Mouse (Mus musculus) neural tube, embryonic 11.5 days (tissue): ENCODE measurements around the gene Sct. TPM values are rescaled to one million over a fixed set of nuclear protein-coding genes. Genes with fewer than 3 reads are reported as not detected.

Experiments
- polyA plus RNA-seq: library from polyadenylated mRNA; unstranded; fragments of >200 nt; fragmentation: Nextera tagmentation; extraction: Ambion mirVana; gene quantifications from 2 replicates; pipeline ENCODE4 v1.2.1, GENCODE M21; 2014

Sct gene
- polyA plus RNA-seq, 1 experiment from 2014 or later: 13.2 TPM

Other genes with a start within 250 kb of the Sct start
- 14.5 and 17.1 TPM in 2 replicates for gene B4galnt4, start 218.0 kb downstream of the Sct start, polyA plus RNA-seq
- 2.3 and 2.7 TPM in 2 replicates for gene Pkp3, start 200.9 kb downstream of the Sct start, polyA plus RNA-seq
- gene Sigirr, start 178.6 kb downstream of the Sct start, polyA plus RNA-seq: 2.4 and 3.1 TPM in 2 replicates
- gene Ano9, start 161.3 kb downstream of the Sct start, polyA plus RNA-seq: 0.09 TPM in 1 of 2 replicates, not detected in the other
- gene Ptdss2, start 156.8 kb downstream of the Sct start, polyA plus RNA-seq: 69.0 and 69.5 TPM in 2 replicates
- gene Rnh1, start 106.3 kb downstream of the Sct start, polyA plus RNA-seq: 69.5 and 69.7 TPM in 2 replicates
- gene Hras, start 85.1 kb downstream of the Sct start, polyA plus RNA-seq: 111 and 122 TPM in 2 replicates
- 9.1 and 9.5 TPM in 2 replicates for gene Lrrc56, start 85.0 kb downstream of the Sct start, polyA plus RNA-seq
- 1.9 and 2.0 TPM in 2 replicates for gene Lmntd2, start 65.1 kb downstream of the Sct start, polyA plus RNA-seq
- 34.4 and 45.7 TPM in 2 replicates for gene Rassf7, start 63.3 kb downstream of the Sct start, polyA plus RNA-seq
- gene Phrf1, start 50.3 kb downstream of the Sct start, polyA plus RNA-seq: 90.3 and 93.3 TPM in 2 replicates
- gene Irf7, start 12.7 kb downstream of the Sct start, polyA plus RNA-seq: 0.56 and 0.78 TPM in 2 replicates
- not detected in 2 replicates for gene Cdhr5, start 2.3 kb downstream of the Sct start, polyA plus RNA-seq
- 0.43 and 0.61 TPM in 2 replicates for gene Drd4, start 12.9 kb upstream of the Sct start, polyA plus RNA-seq
- gene Deaf1, start 48.6 kb upstream of the Sct start, polyA plus RNA-seq: 72.3 and 90.1 TPM in 2 replicates
- 29.3 and 32.6 TPM in 2 replicates for gene Tmem80, start 48.6 kb upstream of the Sct start, polyA plus RNA-seq
- 2.2 TPM in 2 replicates for gene Eps8l2, start 59.7 kb upstream of the Sct start, polyA plus RNA-seq
- 359 and 371 TPM in 2 replicates for gene Taldo1, start 113.1 kb upstream of the Sct start, polyA plus RNA-seq
- gene Gatd1, start 135.0 kb upstream of the Sct start, polyA plus RNA-seq: 44.1 and 46.0 TPM in 2 replicates
- 8.8 and 13.9 TPM in 2 replicates for gene Cend1, start 150.4 kb upstream of the Sct start, polyA plus RNA-seq
- gene Slc25a22, start 158.8 kb upstream of the Sct start, polyA plus RNA-seq: 45.2 and 45.8 TPM in 2 replicates
- gene Pidd1, start 164.9 kb upstream of the Sct start, polyA plus RNA-seq: 9.5 and 10.3 TPM in 2 replicates
- 898 and 979 TPM in 2 replicates for gene Rplp2, start 168.2 kb upstream of the Sct start, polyA plus RNA-seq
- gene Pnpla2, start 176.1 kb upstream of the Sct start, polyA plus RNA-seq: 14.8 and 17.6 TPM in 2 replicates
- 2.8 and 6.4 TPM in 2 replicates for gene Cracr2b, start 182.0 kb upstream of the Sct start, polyA plus RNA-seq
- 44.3 and 52.2 TPM in 2 replicates for gene Cd151, start 188.3 kb upstream of the Sct start, polyA plus RNA-seq
- 76.9 and 79.2 TPM in 2 replicates for gene Polr2l, start 196.0 kb upstream of the Sct start, polyA plus RNA-seq
- gene Tspan4, start 196.1 kb upstream of the Sct start, polyA plus RNA-seq: 32.4 and 35.8 TPM in 2 replicates